Mouse (Mus musculus) frontal cortex, postnatal 10 days (tissue): ENCODE data around the gene Coro1a.
A peak's percentile ranks its signal among the peaks of the same experiment; 100 is the strongest.
"Not testable (repeated sequence)": the region's sequence is repeated elsewhere in the genome, so short reads cannot be mapped to it uniquely, and the experiment has no call there.

ENCODE experiments used
- DNase-seq, 2 experiments: peaks; one replicate each; pipeline ENCODE4 v3.0.0; 2022; ENCODE audit warnings: low spot score in 2 of 2, mixed read lengths in 1 of 2

Coro1a gene

GRCm38 (mm10) chr7:126707442-126708174 lies at the start of gene Coro1a:
TSS of gene Coro1a (minus strand) at chr7:126707787.
- DNase-seq, result no peak

DNA sequence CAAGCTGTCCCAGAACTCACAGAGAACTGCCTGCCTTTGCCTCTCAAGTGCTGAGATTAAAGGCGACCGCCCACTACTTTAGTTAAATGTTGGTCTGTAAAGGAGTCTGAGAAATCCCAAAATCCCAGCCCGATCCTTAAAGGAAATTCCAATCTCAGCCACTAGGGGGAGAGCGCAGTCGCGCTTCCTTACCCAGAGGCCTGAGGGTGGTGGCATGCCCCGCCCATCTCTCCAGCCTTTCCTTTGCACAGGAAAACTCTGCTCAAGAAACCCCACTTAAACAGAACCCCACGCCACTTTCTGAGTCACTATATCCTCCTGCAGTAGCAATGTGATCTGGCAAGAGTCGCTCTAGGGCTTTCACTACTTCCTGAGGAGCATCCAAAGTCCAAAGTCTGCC lies 47.3 kb upstream of the Coro1a start:
- DNase-seq, result peak in 1 of 2 experiments; percentile 64

DNA sequence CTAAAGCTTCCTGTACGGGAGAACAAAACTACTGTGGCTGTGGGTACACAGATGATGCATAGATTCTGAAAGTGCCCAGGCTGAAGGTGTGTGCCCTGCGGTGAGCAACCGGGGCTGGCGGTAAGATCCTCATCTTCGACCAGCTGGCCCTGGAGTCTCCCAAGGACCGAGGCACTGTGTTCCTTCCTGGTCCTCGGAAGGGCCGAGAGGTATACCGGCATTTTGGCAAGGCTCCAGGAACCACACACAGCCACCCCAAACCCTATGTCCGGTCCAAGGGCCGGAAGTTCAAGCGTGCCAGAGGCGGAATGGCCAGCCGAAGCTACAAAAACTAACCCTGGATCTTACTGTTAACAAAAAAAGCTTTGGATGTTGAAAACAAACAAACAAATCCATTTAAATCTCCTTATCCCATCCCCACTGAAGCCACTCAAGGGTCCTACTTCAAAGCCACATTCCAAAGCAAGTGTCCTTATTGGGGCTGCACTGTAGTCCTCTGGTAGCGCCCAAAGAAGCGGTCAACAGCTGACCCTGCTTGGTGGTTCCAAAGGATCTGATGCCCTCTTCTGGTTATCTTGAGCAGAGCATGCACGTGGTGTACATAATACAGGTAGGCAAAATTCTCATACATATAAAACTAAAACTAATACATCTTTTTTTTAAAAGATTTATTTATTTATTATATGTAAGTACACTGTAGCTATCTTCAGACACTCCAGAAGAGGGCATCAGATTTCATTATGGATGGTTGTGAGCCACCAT lies 42.2 kb upstream of the Coro1a start:
- no peak for DNase-seq

GRCm38 (mm10) chr7:126748824-126749223 lies 41.2 kb upstream of the Coro1a start:
- no peak for DNase-seq

DNA sequence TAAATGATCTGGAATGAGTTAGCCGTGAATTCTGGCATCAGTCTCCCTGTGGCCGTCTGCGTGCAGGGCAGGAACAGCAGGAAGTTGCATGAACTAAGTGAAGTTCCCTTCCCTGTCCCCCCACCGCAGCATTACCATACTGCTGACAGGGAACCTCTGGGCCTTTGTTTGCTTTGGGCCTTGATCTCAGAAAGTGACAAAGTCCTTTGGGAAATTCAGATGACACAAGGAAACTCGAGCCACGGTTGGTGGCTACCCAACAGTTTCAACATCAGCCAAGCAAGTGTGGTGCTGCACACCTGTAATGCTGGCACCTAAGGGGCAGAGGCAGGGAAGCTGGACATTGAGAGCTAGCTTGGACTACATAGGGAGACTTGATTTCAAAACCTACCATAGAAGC lies 39.2 kb upstream of the Coro1a start:
- DNase-seq, result no peak

DNA sequence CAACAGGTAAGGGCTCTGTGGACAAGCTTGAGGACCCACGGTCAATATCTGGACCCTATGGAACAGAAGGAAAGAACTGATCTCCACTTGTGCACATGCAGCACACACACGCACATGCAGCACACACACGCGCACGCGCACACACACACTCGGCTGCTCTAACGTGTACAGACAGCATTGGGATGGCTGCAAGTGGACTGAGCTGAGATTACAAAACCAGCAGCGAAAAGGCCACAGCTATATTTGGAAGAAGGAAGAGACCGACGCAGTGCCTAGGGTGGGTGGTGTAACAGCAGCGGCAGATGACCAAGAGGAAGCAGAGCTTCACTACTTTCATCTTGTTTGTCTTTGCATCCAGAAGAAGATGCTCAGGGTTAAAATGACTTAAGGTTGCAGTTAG lies 38.5 kb upstream of the Coro1a start:
- no peak for DNase-seq

DNA sequence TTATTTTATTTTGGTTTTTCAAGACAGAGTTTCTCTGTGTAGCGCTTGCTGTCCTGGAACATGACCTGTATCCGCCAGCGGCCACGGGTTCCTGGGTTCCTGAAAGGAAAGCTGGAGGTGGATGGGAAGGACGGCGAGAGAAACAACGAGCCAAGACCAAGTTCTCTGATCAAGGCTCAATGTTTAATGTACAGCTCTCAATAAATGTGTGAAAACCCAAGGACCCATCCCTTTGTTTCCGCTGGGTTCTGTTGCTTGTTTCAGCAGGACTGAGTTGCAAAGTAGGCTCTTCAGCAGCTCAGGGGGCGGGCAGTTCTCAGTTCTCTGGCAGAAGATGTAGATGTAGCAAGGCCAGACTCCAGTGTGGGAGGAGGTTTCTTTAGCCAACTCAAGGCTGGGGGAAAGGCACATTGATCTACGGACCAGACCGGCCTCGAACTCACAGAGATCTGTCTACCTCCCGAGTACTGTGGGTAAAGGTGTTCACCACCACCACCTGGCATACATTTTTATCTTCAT lies 34.4 kb upstream of the Coro1a start:
- no peak for DNase-seq

DNA sequence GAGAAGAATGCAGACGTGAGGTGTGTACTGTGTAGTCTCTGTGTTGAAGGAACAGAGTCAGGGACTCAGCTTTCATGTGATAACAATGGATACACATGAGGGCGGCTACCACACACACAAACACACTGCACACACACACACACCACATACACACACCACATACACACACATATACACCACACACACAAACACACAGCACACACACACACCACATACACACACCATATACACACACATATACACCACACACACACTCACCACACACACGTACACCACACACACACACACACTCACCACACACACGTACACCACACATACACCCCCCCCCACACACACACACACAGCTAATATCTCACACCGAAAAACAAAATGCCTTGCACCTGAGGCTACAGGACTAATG lies 33.9 kb upstream of the Coro1a start:
- no peak for DNase-seq

- DNase-seq, result no peak
These were observed 33.4 kb upstream of the Coro1a start for GRCm38 (mm10) chr7:126740977-126741376.

- DNase-seq, result no peak
These were observed 32.6 kb upstream of the Coro1a start for GRCm38 (mm10) chr7:126740132-126740735.

GRCm38 (mm10) chr7:126739551-126739950 lies 32.0 kb upstream of the Coro1a start:
- no peak for DNase-seq

GRCm38 (mm10) chr7:126736122-126736521 lies 28.5 kb upstream of the Coro1a start:
- DNase-seq, result no peak

DNA sequence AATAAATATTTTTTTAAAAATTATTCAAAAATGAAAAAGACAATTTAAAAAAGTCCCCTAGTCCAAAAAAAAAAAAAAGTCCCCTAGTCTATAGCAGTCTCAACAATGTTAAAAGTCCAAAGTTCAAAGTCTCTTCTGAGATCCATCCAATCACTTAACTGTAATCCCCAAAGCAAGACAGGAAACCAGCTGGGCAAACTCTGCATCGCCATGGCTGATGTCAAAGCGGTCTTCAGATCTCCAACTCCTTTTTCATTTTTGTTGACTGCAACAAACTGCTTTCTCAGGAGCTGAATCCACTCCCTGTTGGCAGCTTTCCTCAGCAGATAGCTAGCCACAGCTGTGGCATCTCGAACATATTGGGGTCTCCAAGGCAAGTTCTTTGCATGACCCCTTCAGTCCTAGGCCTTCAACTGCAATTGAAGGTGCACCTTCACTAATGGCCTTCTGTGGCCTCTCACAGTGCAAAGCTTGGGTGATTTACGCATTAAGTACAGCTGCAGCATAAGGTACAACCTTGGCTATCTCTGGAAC lies 22.7 kb upstream of the Coro1a start:
- DNase-seq, result not testable (repeated sequence)

DNA sequence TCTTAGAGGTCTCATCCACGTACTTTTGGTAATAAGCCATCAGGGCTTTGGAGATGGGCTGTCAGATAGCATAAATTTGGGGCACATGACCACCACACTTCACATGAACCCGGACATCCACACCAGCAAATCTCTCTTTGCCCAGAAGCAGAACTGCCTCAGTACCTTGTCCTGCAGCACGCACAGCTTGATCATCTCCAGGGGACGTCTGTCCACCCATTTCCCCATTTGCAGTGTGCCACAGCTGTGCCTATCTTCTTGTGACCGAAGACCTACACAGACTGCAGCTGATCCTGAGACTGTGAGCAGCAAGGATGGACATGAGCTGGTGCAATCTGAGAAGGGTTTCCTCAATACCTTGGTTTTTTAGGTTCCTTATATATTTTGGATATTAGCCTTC lies 18.1 kb upstream of the Coro1a start:
- DNase-seq, result no peak

- DNase-seq, result no peak
These were observed 17.5 kb upstream of the Coro1a start for GRCm38 (mm10) chr7:126725077-126725476.

GRCm38 (mm10) chr7:126721635-126722034 lies 14.0 kb upstream of the Coro1a start:
- DNase-seq, result no peak

GRCm38 (mm10) chr7:126718787-126719337 lies 11.3 kb upstream of the Coro1a start:
- no peak for DNase-seq

DNA sequence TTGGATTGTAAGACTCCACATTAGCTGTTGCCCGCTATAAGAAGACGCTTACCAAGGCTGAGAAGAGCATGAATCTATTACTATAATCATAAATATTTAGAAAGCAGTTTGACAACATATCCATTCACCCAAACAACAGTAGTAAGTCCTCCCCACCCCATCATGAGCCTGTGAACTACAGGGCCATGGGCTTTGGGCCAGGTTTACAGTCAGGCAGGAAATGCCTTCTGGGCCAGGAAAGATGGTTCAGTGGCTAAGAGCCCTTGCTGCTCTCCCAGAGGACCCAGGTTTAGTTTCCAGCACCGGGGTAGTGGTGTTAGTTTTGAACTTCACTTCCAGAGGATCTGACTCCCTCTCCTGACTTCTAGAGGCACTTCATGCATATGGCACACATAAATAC lies 10.0 kb upstream of the Coro1a start:
- DNase-seq, result no peak

GRCm38 (mm10) chr7:126715679-126716078 lies 8.1 kb upstream of the Coro1a start:
- no peak for DNase-seq

DNA sequence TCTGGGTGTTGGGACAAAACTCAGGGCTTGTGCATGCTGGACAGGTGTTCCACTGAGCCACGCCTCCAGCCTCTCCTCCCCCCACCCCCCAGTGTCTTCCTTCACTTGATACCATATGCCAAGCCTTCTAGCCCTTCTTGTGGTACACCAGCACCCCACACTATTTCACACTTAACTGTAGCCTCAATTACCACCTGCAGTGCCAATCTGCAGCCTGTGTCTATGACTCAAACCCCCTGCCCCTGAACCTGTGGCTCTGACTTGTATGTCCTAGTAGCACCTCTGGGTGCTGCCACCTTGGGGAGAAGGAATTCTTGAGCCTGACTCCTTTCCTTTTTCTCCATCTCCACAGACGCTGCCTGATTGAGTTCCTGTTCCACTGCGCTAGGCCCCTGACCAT lies 4.3 kb upstream of the Coro1a start:
- DNase-seq, result no peak

DNA sequence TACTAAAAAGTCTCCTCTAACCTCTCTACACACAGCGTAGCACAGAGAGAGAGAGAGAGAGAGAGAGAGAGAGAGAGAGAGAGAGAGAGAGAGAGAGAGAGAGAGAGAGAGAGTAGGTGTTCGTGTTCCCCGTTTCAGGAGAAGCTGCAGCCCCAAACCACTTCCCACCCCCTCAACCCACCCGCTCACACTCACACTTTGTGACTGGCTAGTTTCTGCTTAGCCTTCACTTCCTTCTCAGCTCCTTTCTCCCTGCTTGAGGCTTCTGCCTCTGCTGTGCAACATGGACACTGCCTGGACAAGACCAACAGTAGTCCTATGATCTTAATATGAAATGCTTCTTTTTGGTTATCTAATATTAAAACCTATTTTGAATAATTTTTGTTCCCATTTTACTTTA lies 2.7 kb upstream of the Coro1a start:
- no peak for DNase-seq
